Mouse (Mus musculus): Measurements from ENCODE around the gene Slc24a3.

Slc24a3 gene

GRCm38 (mm10) chr2:145167664-145168360 lies at the start of gene Slc24a3:
Slc24a3 (plus strand) TSS chr2:145167754.
- in situ Hi-C loops (cut with MboI, MseI): loop anchor here (5.0 to 25.0 kb wide), 2 partner anchors 349 to 531 kb away; no protein-coding TSS in a partner anchor

GRCm38 (mm10) chr2:145117762-145118161 lies 49.8 kb upstream of the Slc24a3 start:
- in situ Hi-C loops (cut with MboI, MseI): no loop called here

- in situ Hi-C loops (cut with MboI, MseI): no loop called here
Measured at GRCm38 (mm10) chr2:145127747-145128146, 39.8 kb upstream of the Slc24a3 start.

GRCm38 (mm10) chr2:145136625-145137291 lies 30.8 kb upstream of the Slc24a3 start:
- in situ Hi-C loops (cut with MboI, MseI): no loop called here

GRCm38 (mm10) chr2:145150407-145150806 lies 17.1 kb upstream of the Slc24a3 start:
- in situ Hi-C loops (cut with MboI, MseI): loop anchor here (25.0 kb wide), 1 partner anchor 513 kb away; no protein-coding TSS in a partner anchor

GRCm38 (mm10) chr2:145150821-145151220 lies 16.7 kb upstream of the Slc24a3 start:
- in situ Hi-C loops (cut with MboI, MseI): loop anchor here (25.0 kb wide), 1 partner anchor 514 kb away; no protein-coding TSS in a partner anchor

GRCm38 (mm10) chr2:145152281-145152680 lies 15.3 kb upstream of the Slc24a3 start:
- in situ Hi-C loops (cut with MboI, MseI): loop anchor here (25.0 kb wide), 1 partner anchor 515 kb away; no protein-coding TSS in a partner anchor

- in situ Hi-C loops (cut with MboI, MseI): loop anchor here (25.0 kb wide), 1 partner anchor 522 kb away; no protein-coding TSS in a partner anchor
Measured at GRCm38 (mm10) chr2:145158972-145159371, 8.6 kb upstream of the Slc24a3 start.

GRCm38 (mm10) chr2:145161046-145161700 lies 6.4 kb upstream of the Slc24a3 start:
- in situ Hi-C loops (cut with MboI, MseI): loop anchor here (5.0 to 25.0 kb wide), 3 partner anchors 136 to 524 kb away; no protein-coding TSS in a partner anchor

- in situ Hi-C loops (cut with MboI, MseI): loop anchor here (5.0 to 25.0 kb wide), 3 partner anchors 133 to 527 kb away; no protein-coding TSS in a partner anchor
Measured at GRCm38 (mm10) chr2:145164086-145164485, 3.5 kb upstream of the Slc24a3 start.

GRCm38 (mm10) chr2:145164562-145164961 lies 3.0 kb upstream of the Slc24a3 start:
- in situ Hi-C loops (cut with MboI, MseI): loop anchor here (5.0 to 25.0 kb wide), 3 partner anchors 133 to 527 kb away; no protein-coding TSS in a partner anchor

GRCm38 (mm10) chr2:145165076-145165475 lies 2.5 kb upstream of the Slc24a3 start:
- in situ Hi-C loops (cut with MboI, MseI): loop anchor here (5.0 to 25.0 kb wide), 2 partner anchors 352 to 528 kb away; no protein-coding TSS in a partner anchor

GRCm38 (mm10) chr2:145165854-145166253 lies 1.7 kb upstream of the Slc24a3 start:
- in situ Hi-C loops (cut with MboI, MseI): loop anchor here (5.0 to 25.0 kb wide), 2 partner anchors 351 to 529 kb away; no protein-coding TSS in a partner anchor

- in situ Hi-C loops (cut with MboI, MseI): loop anchor here (5.0 to 25.0 kb wide), 2 partner anchors 350 to 530 kb away; no protein-coding TSS in a partner anchor
Measured at GRCm38 (mm10) chr2:145167051-145167663, 397 bp upstream of the Slc24a3 start.

- in situ Hi-C loops (cut with MboI, MseI): loop anchor here (5.0 to 25.0 kb wide), 2 partner anchors 349 to 531 kb away; no protein-coding TSS in a partner anchor
Measured at GRCm38 (mm10) chr2:145168405-145168971, 934 bp downstream of the Slc24a3 start.

- in situ Hi-C loops (cut with MboI, MseI): loop anchor here (25.0 kb wide), 1 partner anchor 536 kb away; no protein-coding TSS in a partner anchor
Measured at GRCm38 (mm10) chr2:145172978-145173655, 5.6 kb downstream of the Slc24a3 start.

- in situ Hi-C loops (cut with MboI, MseI): no loop called here
Measured at GRCm38 (mm10) chr2:145175036-145175435, 7.5 kb downstream of the Slc24a3 start.

GRCm38 (mm10) chr2:145182410-145182809 lies 14.9 kb downstream of the Slc24a3 start:
- in situ Hi-C loops (cut with MboI, MseI): no loop called here

GRCm38 (mm10) chr2:145188828-145189227 lies 21.3 kb downstream of the Slc24a3 start:
- in situ Hi-C loops (cut with MboI, MseI): no loop called here

- in situ Hi-C loops (cut with MboI, MseI): no loop called here
Measured at GRCm38 (mm10) chr2:145196043-145196442, 28.5 kb downstream of the Slc24a3 start.
